In genomic region chr7:137302161-137302560, GRCm38 (mm10) we compare ENCODE assay signal across 17 mouse cellular contexts. TPM values are rescaled to one million over a fixed set of nuclear protein-coding genes. Genes with fewer than 3 reads are reported as not detected.
DNase-seq lines count a peak whose midpoint lies in the region; ATAC-seq lines count a peak whose summit lies in the region.
"Had no signal": no experiment of that assay in that cellular context is flagged by ENCODE, and none has a peak within 500 bp of the region (broad histone marks: within the 10 kb centered on the region; RNA-seq: fewer than 3 reads in every experiment).

No protein-coding gene starts in this region.

- ATAC-seq in hindbrain, embryonic 14.5 days (ENCODE audit: low FRiP score), result no peak
- ATAC-seq in neural tube, embryonic 13.5 days (ENCODE audit: low read depth), result no peak
- no peak for ATAC-seq in forebrain, embryonic 15.5 days (replicated peaks)

- 41% methylated on average over 5 of the region's 5 CpGs for WGBS in hindbrain, embryonic 14.5 days
- 72% methylated on average over 5 of the region's 5 CpGs for WGBS in midbrain, embryonic 10.5 days
- WGBS in neural tube, embryonic 13.5 days, result 53% methylated on average over 5 of the region's 5 CpGs
- WGBS in forebrain, embryonic 15.5 days, result 54% methylated on average over 5 of the region's 5 CpGs

- peak overlapping the region; percentile 70 for H3K4me2 ChIP-seq in hindbrain, embryonic 14.5 days (replicated peaks)
- H3K4me2 ChIP-seq in neural tube, embryonic 13.5 days, result peak overlapping the region; percentile 62
- no peak overlapping the region for H3K4me2 ChIP-seq in forebrain, embryonic 15.5 days (replicated peaks)
- H3K4me2 ChIP-seq: lung, embryonic 14.5 days had no signal

- peaks cover 63% of the 10 kb centered on the region for H3K4me1 ChIP-seq in hindbrain, embryonic 14.5 days (replicated peaks; ENCODE audit: control insufficient read depth, insufficient read depth, low read length)
- H3K4me1 ChIP-seq in midbrain, embryonic 10.5 days, result peaks cover 87% of the 10 kb centered on the region
- H3K4me1 ChIP-seq in neural tube, embryonic 13.5 days (replicated peaks), result peaks cover 95% of the 10 kb centered on the region
- H3K4me1 ChIP-seq in forebrain, embryonic 15.5 days, result peaks cover 21% of the 10 kb centered on the region

- no peaks in the 10 kb centered on the region for H3K27me3 ChIP-seq in hindbrain, embryonic 14.5 days (ENCODE audit: control insufficient read depth, insufficient read depth, low read length)
- peaks cover 89% of the 10 kb centered on the region for H3K27me3 ChIP-seq in midbrain, embryonic 10.5 days (ENCODE audit: low read depth, poor library complexity, severe bottlenecking)
- H3K27me3 ChIP-seq in neural tube, embryonic 13.5 days, result peaks cover 18% of the 10 kb centered on the region
- H3K27me3 ChIP-seq in forebrain, embryonic 15.5 days, result peaks cover 81% of the 10 kb centered on the region

- peak overlapping the region; percentile 79 for H3K9ac ChIP-seq in hindbrain, embryonic 14.5 days
- peak overlapping the region; percentile 78 for H3K9ac ChIP-seq in neural tube, embryonic 13.5 days
- no peak overlapping the region for H3K9ac ChIP-seq in forebrain, embryonic 15.5 days (replicated peaks)
- H3K9ac ChIP-seq: heart, embryonic 15.5 days; lung, embryonic 14.5 days had no signal

- intact Hi-C loops in heart, postnatal 14 days (cut with DNase I), result no loop called here

- peaks cover 18% of the 10 kb centered on the region for H3K36me3 ChIP-seq in hindbrain, embryonic 14.5 days (replicated peaks; ENCODE audit: control insufficient read depth, insufficient read depth)
- H3K36me3 ChIP-seq in midbrain, embryonic 10.5 days, result peaks cover 5% of the 10 kb centered on the region; the same call in 1 of the 2 replicates
- peaks cover 20% of the 10 kb centered on the region for H3K36me3 ChIP-seq in neural tube, embryonic 13.5 days
- no peaks in the 10 kb centered on the region for H3K36me3 ChIP-seq in forebrain, embryonic 15.5 days
- H3K36me3 ChIP-seq: heart, embryonic 15.5 days had no signal

- H3K27ac ChIP-seq in hindbrain, embryonic 14.5 days, result peak overlapping the region; percentile 92
- peak overlapping the region; percentile 75; the same call in 1 of the 2 replicates for H3K27ac ChIP-seq in midbrain, embryonic 10.5 days (replicated peaks)
- peak overlapping the region; percentile 87 for H3K27ac ChIP-seq in neural tube, embryonic 13.5 days (replicated peaks)
- no peak overlapping the region for H3K27ac ChIP-seq in forebrain, embryonic 15.5 days (replicated peaks)
- H3K27ac ChIP-seq: heart, embryonic 15.5 days; macrophage had no signal

- H3K9me3 ChIP-seq in hindbrain, embryonic 14.5 days (ENCODE audit: control insufficient read depth, low read length), result no peaks in the 10 kb centered on the region
- no peaks in the 10 kb centered on the region for H3K9me3 ChIP-seq in midbrain, embryonic 10.5 days (replicated peaks)
- no peaks in the 10 kb centered on the region for H3K9me3 ChIP-seq in neural tube, embryonic 13.5 days
- no peaks in the 10 kb centered on the region for H3K9me3 ChIP-seq in forebrain, embryonic 15.5 days
- H3K9me3 ChIP-seq: heart, embryonic 15.5 days had no signal

- peak overlapping the region; percentile 32 for H3K4me3 ChIP-seq in hindbrain, embryonic 14.5 days (replicated peaks; ENCODE audit: low read length)
- 0 out of 2 replicates have a peak overlapping the region, but pooled peaks have one; percentile 23 for H3K4me3 ChIP-seq in midbrain, embryonic 10.5 days
- H3K4me3 ChIP-seq in neural tube, embryonic 13.5 days, result peak overlapping the region; percentile 88
- H3K4me3 ChIP-seq in forebrain, embryonic 15.5 days, result no peak overlapping the region

- DNase-seq in heart, adult 11 months, result peak; percentile 74
- DNase-seq in heart, postnatal 14 days, result no peak
- no peak for DNase-seq in hindbrain, embryonic 14.5 days (ENCODE audit: low spot score)
- DNase-seq in midbrain, embryonic 10.5 days (ENCODE audit: low spot score), result no peak
- no peak for DNase-seq in cerebellum, postnatal 25 days
- no peak for DNase-seq in embryo, embryonic 10.5 days (ENCODE audit: low spot score)
- DNase-seq: cerebellum, adult 11 months; kidney, adult 8-10 months; layer of hippocampus, postnatal 36 days; liver; right cerebral cortex, postnatal 4 days; thymus, adult 2 months had no signal

RNA-seq across cellular contexts. Expression of gene Ebf3, which starts 12.1 kb away (rescaled TPM):
- 10 to 100 TPM; 13.2 to 15.2 TPM for total RNA-seq in heart, postnatal 14 days (2021)
- 26.9 and 32.8 TPM in 2 replicates for polyA plus RNA-seq in hindbrain, embryonic 14.5 days (2014; fragmentation: Nextera tagmentation; extraction: Ambion mirVana)
- 3.2 and 5.4 TPM in 2 replicates for polyA plus RNA-seq in midbrain, embryonic 10.5 days (2016; fragmentation: Nextera tagmentation; extraction: Ambion mirVana)
- polyA plus RNA-seq in neural tube, embryonic 13.5 days (2015; fragmentation: Nextera tagmentation; extraction: Ambion mirVana), result 23.9 and 24.1 TPM in 2 replicates
- polyA plus RNA-seq in forebrain, embryonic 15.5 days (2015; fragmentation: Nextera tagmentation; extraction: Ambion mirVana), result 0.80 and 0.83 TPM in 2 replicates
- polyA plus RNA-seq: macrophage had no signal
